Mouse (Mus musculus) MEL (cell line): ENCODE data around the gene Fis1.

Experiments used
- CTCF ChIP-seq, 3 experiments: IDR thresholded peaks in 2 of 3; conservative IDR thresholded peaks in 1 of 3; 2 replicates each; pipeline ENCODE4 v1.5.1; 2011 to 2012; ENCODE audit warnings: low read length in 3 of 3, low read depth in 2 of 3, mild to moderate bottlenecking in 2 of 3, improper control_type of control experiment in 1 of 3, inconsistent platforms in 1 of 3, mixed read lengths in 1 of 3, moderate library complexity in 1 of 3; ENCODE audit not compliant: control insufficient read depth in 1 of 3, insufficient read depth in 1 of 3, poor library complexity in 1 of 3, severe bottlenecking in 1 of 3
- E2F4 ChIP-seq: IDR thresholded peaks from 2 replicates; pipeline ENCODE4 v1.6.1; 2011; ENCODE audit warnings: low read depth, low read length, improper control_type of control experiment, borderline replicate concordance
- JUND ChIP-seq: IDR thresholded peaks from 2 replicates; pipeline ENCODE4 v1.6.1; 2011; ENCODE audit warnings: low read depth, mild to moderate bottlenecking, improper control_type of control experiment, low read length

- TF ChIP-seq CTCF (IDR thresholded peaks at IDR 0.05 in 2 of 3, conservative IDR thresholded peaks at IDR 0.05 in 1 of 3; ENCODE audit: control insufficient read depth in 1 of 3, insufficient read depth in 1 of 3, low read depth in 2 of 3, low read length in 3 of 3, poor library complexity in 1 of 3, severe bottlenecking in 1 of 3) (no peak), JUND (no peak), E2F4 (no peak)
These were observed 31.8 kb downstream of the Fis1 start for GRCm38 (mm10) chr5:136984828-136985227.
